Mouse (Mus musculus) stomach, embryonic 14.5 days (tissue): ENCODE measurements at regions not wholly inside any gene's neighbourhood (a gene's known extent, or its start where the extent isn't known, plus 50 kb on each side); places are given as distances from the start of the nearest gene placed in this dataset.
"Not testable (repeated sequence)": the region's sequence is repeated elsewhere in the genome, so short reads cannot be mapped to it uniquely, and the experiment has no call there.

Experiments
- ATAC-seq: fragments of 200-750 bp; cut with Nextera tagmentation; 2 replicates; pipeline ENCODE4 v1.8.0; 2017; ENCODE audit warnings: low read depth, moderate TSS enrichment; ENCODE audit not compliant: insufficient number of reproducible peaks, insufficient read depth, low FRiP score
- H3K27ac ChIP-seq: fragments of 300-500 bp; sonication (generic); 2 replicates; pipeline ENCODE4 v1.5.1; 2014; ENCODE audit warnings: mild to moderate bottlenecking, low read length, moderate library complexity, mixed read lengths
- H3K27me3 ChIP-seq: fragments of 300-500 bp; sonication (generic); 2 replicates; pipeline ENCODE4 v1.6.1; 2014; ENCODE audit warnings: low read length, control low read depth, mixed read lengths; ENCODE audit not compliant: control insufficient read depth, insufficient read depth
- H3K36me3 ChIP-seq: fragments of 300-500 bp; sonication (generic); 2 replicates; pipeline ENCODE4 v1.6.1; 2014; ENCODE audit warnings: mild to moderate bottlenecking, control low read depth, low read length, moderate library complexity, mixed read lengths; ENCODE audit not compliant: control insufficient read depth, insufficient read depth
- H3K4me1 ChIP-seq: fragments of 300-500 bp; sonication (generic); 2 replicates; pipeline ENCODE4 v1.6.1; 2014; ENCODE audit warnings: low read length, control low read depth, mixed read lengths; ENCODE audit not compliant: control insufficient read depth, insufficient read depth
- H3K4me2 ChIP-seq: fragments of 300-500 bp; sonication (generic); replicated peaks from 2 replicates; pipeline ENCODE4 v1.6.1; 2014; ENCODE audit warnings: low read depth, low read length, control low read depth
- H3K4me3 ChIP-seq: fragments of 300-500 bp; sonication (generic); 2 replicates; pipeline ENCODE4 v1.5.1; 2014; ENCODE audit warnings: low read depth, low read length, control low read depth
- H3K9ac ChIP-seq: fragments of 300-500 bp; sonication (generic); replicated peaks from 2 replicates; pipeline ENCODE4 v1.6.1; 2014; ENCODE audit warnings: low read depth, mild to moderate bottlenecking, control low read depth, low read length, moderate library complexity, mixed read lengths
- H3K9me3 ChIP-seq: fragments of 300-500 bp; sonication (generic); 2 replicates; pipeline ENCODE4 v1.6.1; 2016; ENCODE audit warnings: low read depth, low read length, control low read depth; ENCODE audit not compliant: control insufficient read depth
- WGBS: fragments of 180-500 bp; shearing (Covaris S2); extraction: QIAGEN DNeasy Blood & Tissue Kit; methylation state at CpG from one replicate; pipeline ENCODE4 v1.1.7; 2014; 5-methylcytosine and 5-hydroxymethylcytosine counted together

- no peak overlapping the region for H3K9ac ChIP-seq
- WGBS, result 91% methylated on average over 18 of the region's 18 CpGs
- H3K36me3 ChIP-seq, result no peaks in the 10 kb centered on the region
- no peak overlapping the region for H3K27ac ChIP-seq
- no peak overlapping the region for H3K4me2 ChIP-seq
- ATAC-seq, result no peak
- H3K4me1 ChIP-seq, result no peaks in the 10 kb centered on the region
- no peaks in the 10 kb centered on the region for H3K9me3 ChIP-seq
- no peaks in the 10 kb centered on the region for H3K27me3 ChIP-seq
- no peak overlapping the region for H3K4me3 ChIP-seq
Measured at GRCm38 (mm10) chr12:107182091-107182655, 306.3 kb upstream of the 3110018I06Rik start.

- H3K27ac ChIP-seq, result no peak overlapping the region
- no peaks in the 10 kb centered on the region for H3K4me1 ChIP-seq
- H3K9me3 ChIP-seq, result no peaks in the 10 kb centered on the region
- H3K4me3 ChIP-seq, result no peak overlapping the region
- no peaks in the 10 kb centered on the region for H3K36me3 ChIP-seq
- ATAC-seq, result no peak
- WGBS, result 46% methylated on average over 9 of the region's 9 CpGs
- H3K27me3 ChIP-seq, result no peaks in the 10 kb centered on the region
- no peak overlapping the region for H3K9ac ChIP-seq
- no peak overlapping the region for H3K4me2 ChIP-seq
Measured at GRCm38 (mm10) chr12:107183283-107183682, 305.1 kb upstream of the 3110018I06Rik start.

GRCm38 (mm10) chr12:107184426-107184825, 304.0 kb upstream of the 3110018I06Rik start:
- Histone ChIP-seq H3K4me1 (no peaks in the 10 kb centered on the region), H3K4me2 (no peak overlapping the region)
- WGBS, result 53% methylated on average over 3 of the region's 3 CpGs

GRCm38 (mm10) chr12:107186361-107186760, 302.1 kb upstream of the 3110018I06Rik start:
- no peaks in the 10 kb centered on the region for H3K36me3 ChIP-seq
- H3K4me1 ChIP-seq, result no peaks in the 10 kb centered on the region
- no peak overlapping the region for H3K4me3 ChIP-seq
- no peak for ATAC-seq
- H3K9ac ChIP-seq, result no peak overlapping the region
- H3K9me3 ChIP-seq, result no peaks in the 10 kb centered on the region
- no peak overlapping the region for H3K4me2 ChIP-seq
- no peak overlapping the region for H3K27ac ChIP-seq
- WGBS, result 84% methylated on average over 6 of the region's 6 CpGs
- no peaks in the 10 kb centered on the region for H3K27me3 ChIP-seq

More at GRCm38 (mm10) chr12:107184426-107184825, 304.0 kb upstream of the 3110018I06Rik start:
- no peak overlapping the region for H3K4me3 ChIP-seq
- H3K9me3 ChIP-seq, result no peaks in the 10 kb centered on the region
- H3K9ac ChIP-seq, result no peak overlapping the region
- ATAC-seq, result no peak
- no peak overlapping the region for H3K27ac ChIP-seq
- no peaks in the 10 kb centered on the region for H3K36me3 ChIP-seq
- H3K27me3 ChIP-seq, result no peaks in the 10 kb centered on the region

GRCm38 (mm10) chr12:107188055-107188454, 300.4 kb upstream of the 3110018I06Rik start:
- Histone ChIP-seq H3K27me3 (no peaks in the 10 kb centered on the region), H3K9ac (no peak overlapping the region), H3K27ac (no peak overlapping the region), H3K4me1 (no peaks in the 10 kb centered on the region), H3K4me3 (no peak overlapping the region), H3K4me2 (no peak overlapping the region), H3K9me3 (no peaks in the 10 kb centered on the region), H3K36me3 (no peaks in the 10 kb centered on the region)
- ATAC-seq, result no peak
- 48% methylated on average over 5 of the region's 5 CpGs for WGBS

GRCm38 (mm10) chr12:107198389-107199018, 289.9 kb upstream of the 3110018I06Rik start:
- H3K27ac ChIP-seq, result no peak overlapping the region
- ATAC-seq, result no peak
- no peaks in the 10 kb centered on the region for H3K9me3 ChIP-seq
- no peak overlapping the region for H3K4me2 ChIP-seq
- H3K27me3 ChIP-seq, result no peaks in the 10 kb centered on the region
- no peak overlapping the region for H3K9ac ChIP-seq
- WGBS, result 80% methylated on average over 2 of the region's 2 CpGs
- H3K36me3 ChIP-seq, result no peaks in the 10 kb centered on the region
- H3K4me3 ChIP-seq, result no peak overlapping the region
- H3K4me1 ChIP-seq, result no peaks in the 10 kb centered on the region

GRCm38 (mm10) chr12:107200903-107201302, 287.5 kb upstream of the 3110018I06Rik start:
- H3K27ac ChIP-seq, result no peak overlapping the region
- WGBS, result 46% methylated on average over 4 of the region's 4 CpGs
- H3K27me3 ChIP-seq, result no peaks in the 10 kb centered on the region
- no peak overlapping the region for H3K9ac ChIP-seq
- H3K4me3 ChIP-seq, result no peak overlapping the region
- no peaks in the 10 kb centered on the region for H3K9me3 ChIP-seq
- H3K4me2 ChIP-seq, result no peak overlapping the region
- no peak for ATAC-seq
- H3K4me1 ChIP-seq, result no peaks in the 10 kb centered on the region
- H3K36me3 ChIP-seq, result no peaks in the 10 kb centered on the region

- H3K4me3 ChIP-seq, H3K27me3 ChIP-seq, H3K9ac ChIP-seq, H3K9me3 ChIP-seq, H3K4me1 ChIP-seq, H3K36me3 ChIP-seq, H3K4me2 ChIP-seq, H3K27ac ChIP-seq, ATAC-seq: not testable (repeated sequence)
- WGBS, result 27% methylated on average over 6 of the region's 6 CpGs
Measured at GRCm38 (mm10) chr12:107208826-107209225, 279.6 kb upstream of the 3110018I06Rik start.

- Histone ChIP-seq H3K4me3 (no peak overlapping the region), H3K4me1 (no peaks in the 10 kb centered on the region), H3K36me3 (no peaks in the 10 kb centered on the region), H3K27ac (no peak overlapping the region), H3K9me3 (no peaks in the 10 kb centered on the region), H3K27me3 (no peaks in the 10 kb centered on the region), H3K4me2 (no peak overlapping the region), H3K9ac (no peak overlapping the region)
- WGBS, result 87% methylated on average over 10 of the region's 10 CpGs
- no peak for ATAC-seq
Measured at GRCm38 (mm10) chr12:107212826-107213225, 275.6 kb upstream of the 3110018I06Rik start.
